Mouse (Mus musculus) ES-Bruce4 (cell line): ENCODE data around the gene Tenm4.

Experiments used
- CTCF ChIP-seq: IDR thresholded peaks from one replicate; pipeline ENCODE4 v1.8.1; 2011; ENCODE audit warnings: low read depth, low read length
- EP300 ChIP-seq: IDR thresholded peaks from 2 replicates; pipeline ENCODE4 v1.6.1; 2011; ENCODE audit warnings: low read depth, low read length; ENCODE audit not compliant: insufficient read depth
- POLR2A ChIP-seq: IDR thresholded peaks from one replicate; pipeline ENCODE4 v1.8.1; 2011; ENCODE audit warnings: low read length; ENCODE audit not compliant: insufficient read depth

DNA sequence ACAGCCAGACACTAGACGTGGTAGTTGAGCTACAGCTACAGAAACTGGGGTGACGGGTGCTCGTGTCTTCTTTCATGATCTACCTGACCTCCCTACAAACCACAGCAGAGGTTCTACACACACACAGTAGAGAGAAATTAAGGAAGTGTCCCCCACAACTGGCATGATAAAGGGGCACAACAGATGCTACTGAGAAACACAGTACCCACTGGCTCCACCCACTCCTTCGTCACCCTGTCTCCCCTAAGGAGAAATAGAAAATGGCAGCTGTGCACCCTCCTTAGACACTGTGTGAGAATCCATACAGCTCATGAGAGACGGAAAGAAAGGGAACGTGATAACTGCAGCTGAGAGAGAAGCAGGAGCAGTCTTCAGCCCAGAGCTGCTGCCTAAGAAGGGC, 708.5 kb downstream of the Tenm4 start:
- TF ChIP-seq CTCF, result no peak
- no peak for TF ChIP-seq POLR2A
- no peak for TF ChIP-seq EP300
